Mouse (Mus musculus): ENCODE results near the gene Usp24. TPM values are rescaled to one million over a fixed set of nuclear protein-coding genes. Genes with fewer than 3 reads are reported as not detected.

The Usp24 gene
- total and polyA plus RNA-seq, 3 experiments, result 27.0 to 40.8 (median 31.9) TPM

GRCm38 (mm10) chr4:106409621-106410020, 93.6 kb downstream of the Usp24 start:
- H3K27me3 ChIP-seq (ENCODE audit: control insufficient read depth in 1 of 2, insufficient read depth in 2 of 2, low read length in 2 of 2), result no peaks in the 10 kb centered on the region
- no peak overlapping the region for H3K27ac ChIP-seq (ENCODE audit: control insufficient read depth, low read depth, low read length)
- H3K9ac ChIP-seq (ENCODE audit: control insufficient read depth, low read depth, low read length, poor library complexity, severe bottlenecking), result no peak overlapping the region
- no peak for DNase-seq (ENCODE audit: low read depth, low spot score)
- peaks cover 0 to 60% of the 10 kb centered on the region in 2 experiments; a peak in 2 of 4 replicates for H3K36me3 ChIP-seq (ENCODE audit: control insufficient read depth in 1 of 2, insufficient read depth in 2 of 2, low read length in 2 of 2)
- H3K4me1 ChIP-seq (ENCODE audit: control insufficient read depth in 1 of 2, insufficient read depth in 2 of 2, low read length in 2 of 2), result no peaks in the 10 kb centered on the region
- TF ChIP-seq SMC3 (IDR thresholded peaks at IDR 0.05; ENCODE audit: low read depth, low read length) (no peak), ETS1 (IDR thresholded peaks at IDR 0.05; ENCODE audit: low read depth, low read length) (no peak), NELFE (IDR thresholded peaks at IDR 0.05; ENCODE audit: low read depth, low read length) (no peak), TAL1 (IDR thresholded peaks at IDR 0.05; ENCODE audit: low read length) (no peak), MEF2A (IDR thresholded peaks at IDR 0.05; ENCODE audit: extremely low read depth, insufficient replicate concordance, low read depth, low read length, poor library complexity, severe bottlenecking) (no peak), USF1 (IDR thresholded peaks at IDR 0.05; ENCODE audit: low read depth, low read length) (no peak), ZNF384 (IDR thresholded peaks at IDR 0.05; ENCODE audit: low read depth, low read length) (no peak), MXI1 (IDR thresholded peaks at IDR 0.05; ENCODE audit: low read depth, low read length) (no peak)
- H3K9me3 ChIP-seq (replicated peaks; ENCODE audit: insufficient read depth, low read length), result no peaks in the 10 kb centered on the region
- no peak overlapping the region for H3K4me3 ChIP-seq (ENCODE audit: control insufficient read depth in 1 of 2, insufficient read depth in 1 of 2, low read depth in 2 of 2, low read length in 2 of 2)
- no peaks in the 10 kb centered on the region for H3K79me2 ChIP-seq (ENCODE audit: control insufficient read depth, insufficient read depth, low read length, poor library complexity)

- no peak overlapping the region for H3K9ac ChIP-seq (ENCODE audit: control insufficient read depth, low read depth, low read length, poor library complexity, severe bottlenecking)
- H3K4me1 ChIP-seq (ENCODE audit: control insufficient read depth in 1 of 2, insufficient read depth in 2 of 2, low read length in 2 of 2), result no peaks in the 10 kb centered on the region
- no peaks in the 10 kb centered on the region for H3K79me2 ChIP-seq (ENCODE audit: control insufficient read depth, insufficient read depth, low read length, poor library complexity)
- no peak overlapping the region for H3K4me3 ChIP-seq (ENCODE audit: control insufficient read depth in 1 of 2, insufficient read depth in 1 of 2, low read depth in 2 of 2, low read length in 2 of 2)
- H3K27ac ChIP-seq (ENCODE audit: control insufficient read depth, low read depth, low read length), result no peak overlapping the region
- H3K9me3 ChIP-seq (replicated peaks; ENCODE audit: insufficient read depth, low read length), result no peaks in the 10 kb centered on the region
- H3K27me3 ChIP-seq (ENCODE audit: control insufficient read depth in 1 of 2, insufficient read depth in 2 of 2, low read length in 2 of 2), result no peaks in the 10 kb centered on the region
- DNase-seq (ENCODE audit: low read depth, low spot score), result no peak
- H3K36me3 ChIP-seq (ENCODE audit: control insufficient read depth in 1 of 2, insufficient read depth in 2 of 2, low read length in 2 of 2), result peaks cover 0 to 37% of the 10 kb centered on the region in 2 experiments; a peak in 2 of 4 replicates
- TF ChIP-seq POLR2AphosphoS5 (IDR thresholded peaks at IDR 0.05; ENCODE audit: borderline replicate concordance, low read depth, low read length) (no peak), GATA1 (IDR thresholded peaks at IDR 0.05; ENCODE audit: low read depth, low read length) (no peak), MAZ (IDR thresholded peaks at IDR 0.05; ENCODE audit: low read depth, low read length) (no peak)
These were observed 103.2 kb downstream of the Usp24 start for GRCm38 (mm10) chr4:106419256-106419655.

GRCm38 (mm10) chr4:106419791-106420190, 103.8 kb downstream of the Usp24 start:
- peaks cover 0 to 35% of the 10 kb centered on the region in 2 experiments; a peak in 2 of 4 replicates for H3K36me3 ChIP-seq (ENCODE audit: control insufficient read depth in 1 of 2, insufficient read depth in 2 of 2, low read length in 2 of 2)
- TF ChIP-seq MYB (IDR thresholded peaks at IDR 0.05; ENCODE audit: low read depth, low read length) (no peak), USF1 (IDR thresholded peaks at IDR 0.05; ENCODE audit: low read depth, low read length) (no peak), GATA1 (IDR thresholded peaks at IDR 0.05; ENCODE audit: low read depth, low read length) (no peak), HCFC1 (IDR thresholded peaks at IDR 0.05; ENCODE audit: low read depth, low read length) (no peak), ELF1 (IDR thresholded peaks at IDR 0.05; ENCODE audit: low read depth, low read length) (no peak), TBP (IDR thresholded peaks at IDR 0.05; ENCODE audit: low read depth, low read length) (no peak)
- H3K9me3 ChIP-seq (replicated peaks; ENCODE audit: insufficient read depth, low read length), result no peaks in the 10 kb centered on the region
- DNase-seq (ENCODE audit: low read depth, low spot score), result no peak
- no peak overlapping the region for H3K9ac ChIP-seq (ENCODE audit: control insufficient read depth, low read depth, low read length, poor library complexity, severe bottlenecking)
- H3K79me2 ChIP-seq (ENCODE audit: control insufficient read depth, insufficient read depth, low read length, poor library complexity), result no peaks in the 10 kb centered on the region
- H3K4me1 ChIP-seq (ENCODE audit: control insufficient read depth in 1 of 2, insufficient read depth in 2 of 2, low read length in 2 of 2), result no peaks in the 10 kb centered on the region
- H3K4me3 ChIP-seq (ENCODE audit: control insufficient read depth in 1 of 2, insufficient read depth in 1 of 2, low read depth in 2 of 2, low read length in 2 of 2), result no peak overlapping the region
- H3K27ac ChIP-seq (ENCODE audit: control insufficient read depth, low read depth, low read length), result no peak overlapping the region
- no peaks in the 10 kb centered on the region for H3K27me3 ChIP-seq (ENCODE audit: control insufficient read depth in 1 of 2, insufficient read depth in 2 of 2, low read length in 2 of 2)
